Mouse (Mus musculus) lung, adult 2 months (tissue): Measurements from ENCODE around the gene Calcoco1.

Source experiments
- CTCF ChIP-seq: fragments of 200-500 bp; IDR thresholded peaks from 2 replicates; pipeline ENCODE4 v1.5.1; 2011; ENCODE audit warnings: mild to moderate bottlenecking, low read length, control low read depth; ENCODE audit not compliant: insufficient read depth
- POLR2A ChIP-seq: fragments of 200-500 bp; IDR thresholded peaks from 2 replicates; pipeline ENCODE4 v1.6.1; 2011; ENCODE audit warnings: low read depth, mild to moderate bottlenecking, control low read depth, low read length, borderline replicate concordance; ENCODE audit errors: extremely low read depth

DNA sequence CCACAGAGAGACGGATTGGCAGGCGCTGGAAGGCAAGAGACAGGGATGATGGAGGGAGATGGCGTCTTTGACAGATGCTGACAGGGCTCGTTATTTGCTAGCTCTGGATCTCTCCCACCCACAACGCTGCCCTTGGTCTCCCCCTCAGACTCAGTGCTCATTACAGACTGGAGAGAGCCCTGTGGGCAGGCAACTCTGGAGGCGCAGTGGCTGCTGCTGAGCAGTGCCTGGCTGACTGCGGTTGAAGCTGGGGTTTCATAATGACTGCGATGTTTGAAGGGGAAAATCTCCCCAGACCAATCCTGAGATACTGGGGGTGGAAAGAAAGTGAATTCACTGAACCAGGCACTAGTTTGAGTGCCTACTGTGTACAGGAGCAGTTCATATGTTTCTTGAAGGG lies 21.2 kb upstream of the Calcoco1 start:
- TF ChIP-seq POLR2A (no peak), CTCF (no peak)
